Mouse (Mus musculus) MEL (cell line): Measurements from ENCODE around the gene Adprhl1.

Source experiments
- CHD1 ChIP-seq: IDR thresholded peaks from 2 replicates; pipeline ENCODE4 v1.6.1; 2012; ENCODE audit warnings: low read depth, mild to moderate bottlenecking, inconsistent platforms, low read length, improper control_type of control experiment
- CTCF ChIP-seq, 3 experiments: IDR thresholded peaks in 2 of 3; conservative IDR thresholded peaks in 1 of 3; 2 replicates each; pipeline ENCODE4 v1.5.1; 2011 to 2012; ENCODE audit warnings: low read length in 3 of 3, low read depth in 2 of 3, mild to moderate bottlenecking in 2 of 3, improper control_type of control experiment in 1 of 3, inconsistent platforms in 1 of 3, mixed read lengths in 1 of 3, moderate library complexity in 1 of 3; ENCODE audit not compliant: control insufficient read depth in 1 of 3, insufficient read depth in 1 of 3, poor library complexity in 1 of 3, severe bottlenecking in 1 of 3
- E2F4 ChIP-seq: IDR thresholded peaks from 2 replicates; pipeline ENCODE4 v1.6.1; 2011; ENCODE audit warnings: low read depth, low read length, improper control_type of control experiment, borderline replicate concordance
- EP300 ChIP-seq, 2 experiments: IDR thresholded peaks; 2 replicates each; pipeline ENCODE4 v1.6.1; 2011; ENCODE audit warnings: improper control_type of control experiment in 2 of 2, low read length in 2 of 2, low read depth in 1 of 2, mild to moderate bottlenecking in 1 of 2
- NELFE ChIP-seq: IDR thresholded peaks from 2 replicates; pipeline ENCODE4 v1.6.1; 2011; ENCODE audit warnings: low read depth, low read length, improper control_type of control experiment
- NRF1 ChIP-seq: IDR thresholded peaks from 2 replicates; pipeline ENCODE4 v1.6.1; 2014; ENCODE audit warnings: low read depth, mild to moderate bottlenecking, inconsistent platforms, low read length, improper control_type of control experiment, moderate library complexity; ENCODE audit not compliant: poor library complexity, insufficient read depth, severe bottlenecking
- POLR2A ChIP-seq, 2 experiments: IDR thresholded peaks; 2 replicates each; pipeline ENCODE4 v1.6.1; 2011 to 2012; ENCODE audit warnings: low read length in 2 of 2, mild to moderate bottlenecking in 2 of 2, control low read depth in 1 of 2, improper control_type of control experiment in 1 of 2, low read depth in 1 of 2, moderate library complexity in 1 of 2; ENCODE audit not compliant: control insufficient read depth in 1 of 2, insufficient read depth in 1 of 2, poor library complexity in 1 of 2
- POLR2AphosphoS2 ChIP-seq: IDR thresholded peaks from 2 replicates; pipeline ENCODE4 v1.6.1; 2011; ENCODE audit warnings: low read length, improper control_type of control experiment
- RAD21 ChIP-seq: IDR thresholded peaks from 2 replicates; pipeline ENCODE4 v1.6.1; 2011; ENCODE audit warnings: mild to moderate bottlenecking, low read depth, low read length, improper control_type of control experiment
- TBP ChIP-seq: IDR thresholded peaks from 2 replicates; pipeline ENCODE4 v1.8.0; 2011; ENCODE audit warnings: low read depth, low read length, improper control_type of control experiment
- USF1 ChIP-seq: IDR thresholded peaks from 2 replicates; pipeline ENCODE4 v1.6.1; 2014; ENCODE audit warnings: low read depth, mild to moderate bottlenecking, inconsistent platforms, low read length, improper control_type of control experiment, moderate library complexity

- no peak for TF ChIP-seq CTCF (IDR thresholded peaks at IDR 0.05 in 2 of 3, conservative IDR thresholded peaks at IDR 0.05 in 1 of 3; ENCODE audit: control insufficient read depth in 1 of 3, insufficient read depth in 1 of 3, low read depth in 2 of 3, low read length in 3 of 3, poor library complexity in 1 of 3, severe bottlenecking in 1 of 3)
- no peak for TF ChIP-seq EP300 (IDR thresholded peaks at IDR 0.05; ENCODE audit: low read depth in 1 of 2, low read length in 2 of 2)
- no peak for TF ChIP-seq POLR2A (IDR thresholded peaks at IDR 0.05; ENCODE audit: control insufficient read depth in 1 of 2, insufficient read depth in 1 of 2, low read depth in 1 of 2, low read length in 2 of 2, poor library complexity in 1 of 2)
- TF ChIP-seq RAD21, result no peak
- no peak for TF ChIP-seq NRF1
- no peak for TF ChIP-seq E2F4
- no peak for TF ChIP-seq TBP
- no peak for TF ChIP-seq USF1
- no peak for TF ChIP-seq NELFE
- no peak for TF ChIP-seq CHD1
- TF ChIP-seq POLR2AphosphoS2, result no peak
Observed at GRCm38 (mm10) chr8:13252837-13253236, 1.1 kb downstream of the Adprhl1 start.
